Comparison of ENCODE assay signal across 8 mouse cellular contexts in genomic region chr2:131797001-131797693, GRCm38 (mm10).
"Had no signal": no experiment of that assay in that cellular context is flagged by ENCODE, and none has a peak within 500 bp of the region (broad histone marks: within the 10 kb centered on the region; RNA-seq: fewer than 3 reads in every experiment).

No protein-coding gene starts in this region.

- DNase-seq: kidney, adult 9 months; kidney, postnatal 36 days; layer of hippocampus, adult 9-11 months; layer of hippocampus, postnatal 36 days; liver, embryonic 13.5 days; liver, postnatal 0 days; lung, postnatal 14 days; thymus, postnatal 14 days had no signal
